8 mouse cellular contexts compared by ENCODE assay signal in genomic region chr4:135034406-135034805, GRCm38 (mm10).
DNase-seq lines count a peak whose midpoint lies in the region; ATAC-seq lines count a peak whose summit lies in the region.

No protein-coding gene starts in this region.

- H3K4me2 ChIP-seq in midbrain, embryonic 11.5 days = no peak overlapping the region
- H3K4me2 ChIP-seq in midbrain, embryonic 15.5 days = no peak overlapping the region
- no peak overlapping the region for H3K4me2 ChIP-seq in liver, embryonic 13.5 days

- H3K27me3 ChIP-seq in midbrain, embryonic 11.5 days (ENCODE audit: control insufficient read depth, insufficient read depth, low read length) = peaks cover 2% of the 10 kb centered on the region; the same call in 1 of the 2 replicates
- no peaks in the 10 kb centered on the region for H3K27me3 ChIP-seq in midbrain, embryonic 15.5 days (replicated peaks)
- peaks cover 20% of the 10 kb centered on the region for H3K27me3 ChIP-seq in liver, embryonic 13.5 days

- peak; percentile 72 for DNase-seq in CD4-positive, CD25-positive, alpha-beta regulatory T cell, adult 2 months (ENCODE audit: low read depth, low spot score)
- peak; percentile 92 for DNase-seq in midbrain, embryonic 11.5 days (ENCODE audit: low spot score, missing footprints)
- DNase-seq in c-Kit-positive CD71-positive TER-119-negative erythroid progenitor cells, embryonic 14.5 days (ENCODE audit: low read depth) = peak; percentile 47
- peak; percentile 61 for DNase-seq in gastrocnemius, postnatal 10 days
- DNase-seq in liver, embryonic 13.5 days = peak; percentile 39
- DNase-seq in spleen, postnatal 10 days (ENCODE audit: low spot score in 2 of 2) = peak; percentile 61 to 81

- no peaks in the 10 kb centered on the region for H3K36me3 ChIP-seq in midbrain, embryonic 11.5 days (ENCODE audit: control insufficient read depth, insufficient read depth, low read length)
- H3K36me3 ChIP-seq in midbrain, embryonic 15.5 days (replicated peaks) = no peaks in the 10 kb centered on the region
- H3K36me3 ChIP-seq in liver, embryonic 13.5 days = no peaks in the 10 kb centered on the region

- H3K9ac ChIP-seq in midbrain, embryonic 11.5 days (ENCODE audit: low read length) = no peak overlapping the region
- no peak overlapping the region for H3K9ac ChIP-seq in midbrain, embryonic 15.5 days
- H3K9ac ChIP-seq in liver, embryonic 13.5 days = no peak overlapping the region

- no peaks in the 10 kb centered on the region for H3K9me3 ChIP-seq in midbrain, embryonic 11.5 days (ENCODE audit: control insufficient read depth, low read length)
- H3K9me3 ChIP-seq in midbrain, embryonic 15.5 days = no peaks in the 10 kb centered on the region
- no peaks in the 10 kb centered on the region for H3K9me3 ChIP-seq in liver, embryonic 13.5 days (replicated peaks)

- 31% methylated on average over 7 of the region's 7 CpGs for WGBS in midbrain, embryonic 11.5 days
- WGBS in midbrain, embryonic 15.5 days = 30% methylated on average over 7 of the region's 7 CpGs
- WGBS in liver, embryonic 13.5 days (ENCODE audit: insufficient replicate concordance) = 21% methylated on average over 7 of the region's 7 CpGs

- no peaks in the 10 kb centered on the region for H3K4me1 ChIP-seq in midbrain, embryonic 11.5 days (ENCODE audit: control insufficient read depth, insufficient read depth, low read length)
- H3K4me1 ChIP-seq in midbrain, embryonic 15.5 days = peaks cover 3% of the 10 kb centered on the region; the same call in 1 of the 2 replicates
- no peaks in the 10 kb centered on the region for H3K4me1 ChIP-seq in liver, embryonic 13.5 days (replicated peaks)

- ATAC-seq in CD4-positive, CD25-positive, alpha-beta regulatory T cell, adult 4 months = no peak
- no peak for ATAC-seq in midbrain, embryonic 11.5 days (ENCODE audit: low FRiP score)
- ATAC-seq in midbrain, embryonic 15.5 days (replicated peaks) = no peak
- ATAC-seq in liver, embryonic 13.5 days (ENCODE audit: low read depth) = no peak

- no peak overlapping the region for H3K27ac ChIP-seq in midbrain, embryonic 11.5 days (ENCODE audit: low read depth, low read length)
- no peak overlapping the region for H3K27ac ChIP-seq in midbrain, embryonic 15.5 days
- H3K27ac ChIP-seq in liver, embryonic 13.5 days = no peak overlapping the region

- H3K4me3 ChIP-seq in midbrain, embryonic 11.5 days (ENCODE audit: low read depth, low read length) = no peak overlapping the region
- no peak overlapping the region for H3K4me3 ChIP-seq in midbrain, embryonic 15.5 days
- H3K4me3 ChIP-seq in liver, embryonic 13.5 days (replicated peaks) = no peak overlapping the region

Comparison
In these comparisons a context has a peak if more than half of its experiments do, and no peak if none do; other contexts are left out.
1. DNase-seq: peak in every context shown above with its lines; median percentile 92 in midbrain, embryonic 11.5 days; 72 in CD4-positive, CD25-positive, alpha-beta regulatory T cell, adult 2 months; 71 in spleen, postnatal 10 days; 61 in gastrocnemius, postnatal 10 days; 47 in c-Kit-positive CD71-positive TER-119-negative erythroid progenitor cells, embryonic 14.5 days; 39 in liver, embryonic 13.5 days.